Mouse (Mus musculus) heart, adult 10 weeks (tissue): ENCODE results near the gene Fbxl19. TPM values are rescaled to one million over a fixed set of nuclear protein-coding genes. Genes with fewer than 3 reads are reported as not detected.

Experiments
- polyA plus RNA-seq: library from polyadenylated mRNA; stranded (reverse); fragments of 350-450 nt; fragmentation: Illumina TruSeq; extraction: RNeasy Lipid Tissue Mini Kit (QIAGEN cat#74804); gene quantifications from one replicate; pipeline ENCODE4 v1.2.3, GENCODE M21; 2014; ENCODE audit warnings: low read depth, low replicate concordance

Gene Fbxl19
- polyA plus RNA-seq = 3.5 TPM

GRCm38 (mm10) chr7:127744366-127745045, at the start of gene Fbxl19:
Gene Fbxl19, plus strand, starts transcription at chr7:127744543.

DNA sequence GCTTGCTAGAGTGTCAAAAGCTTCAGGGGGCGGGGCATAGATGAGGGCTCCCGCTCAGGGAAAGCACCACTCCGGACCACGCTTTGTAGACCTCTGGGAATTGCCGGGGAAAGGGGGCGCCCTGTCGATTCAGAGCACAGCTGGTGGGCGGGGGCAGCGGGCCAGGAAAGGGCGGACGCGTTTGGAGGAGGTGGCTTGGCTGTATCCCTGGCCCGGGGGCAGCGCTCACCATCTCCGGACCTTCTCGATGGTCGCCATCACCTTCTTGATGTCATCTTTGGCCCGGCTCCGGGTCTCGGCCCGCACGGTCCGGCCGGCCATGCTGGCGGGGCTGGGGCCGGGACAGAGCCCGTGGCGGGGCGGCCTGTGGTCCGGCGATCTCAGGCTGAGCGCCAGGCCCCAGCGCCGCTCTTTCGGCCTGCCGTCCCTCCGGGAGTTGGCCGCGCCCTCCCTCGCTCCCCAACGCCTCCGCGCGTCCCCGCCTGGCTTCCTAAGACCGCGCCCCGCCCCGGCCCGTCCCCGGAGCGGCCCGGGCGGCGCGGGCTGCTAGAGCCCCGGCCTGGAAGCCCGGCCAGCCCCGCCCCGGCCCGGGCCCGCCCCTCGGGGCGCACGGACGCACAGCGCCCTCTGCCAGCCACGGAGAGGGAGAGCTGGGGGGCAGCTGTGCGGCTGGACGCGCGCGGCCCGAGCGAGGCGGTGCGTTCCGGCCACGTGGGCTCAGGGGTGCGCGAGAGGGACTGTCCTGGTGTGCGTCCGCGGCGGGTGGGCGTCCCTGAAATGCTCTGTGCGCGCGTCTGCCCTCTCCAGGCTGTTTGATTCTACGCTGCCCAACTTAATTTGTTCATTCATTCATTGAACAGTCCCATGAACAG, 35.9 kb upstream of the Fbxl19 start, which contains the start of gene Bcl7c:
Bcl7c (minus strand) TSS at position 727 of the 872 bp plus-strand sequence.

DNA sequence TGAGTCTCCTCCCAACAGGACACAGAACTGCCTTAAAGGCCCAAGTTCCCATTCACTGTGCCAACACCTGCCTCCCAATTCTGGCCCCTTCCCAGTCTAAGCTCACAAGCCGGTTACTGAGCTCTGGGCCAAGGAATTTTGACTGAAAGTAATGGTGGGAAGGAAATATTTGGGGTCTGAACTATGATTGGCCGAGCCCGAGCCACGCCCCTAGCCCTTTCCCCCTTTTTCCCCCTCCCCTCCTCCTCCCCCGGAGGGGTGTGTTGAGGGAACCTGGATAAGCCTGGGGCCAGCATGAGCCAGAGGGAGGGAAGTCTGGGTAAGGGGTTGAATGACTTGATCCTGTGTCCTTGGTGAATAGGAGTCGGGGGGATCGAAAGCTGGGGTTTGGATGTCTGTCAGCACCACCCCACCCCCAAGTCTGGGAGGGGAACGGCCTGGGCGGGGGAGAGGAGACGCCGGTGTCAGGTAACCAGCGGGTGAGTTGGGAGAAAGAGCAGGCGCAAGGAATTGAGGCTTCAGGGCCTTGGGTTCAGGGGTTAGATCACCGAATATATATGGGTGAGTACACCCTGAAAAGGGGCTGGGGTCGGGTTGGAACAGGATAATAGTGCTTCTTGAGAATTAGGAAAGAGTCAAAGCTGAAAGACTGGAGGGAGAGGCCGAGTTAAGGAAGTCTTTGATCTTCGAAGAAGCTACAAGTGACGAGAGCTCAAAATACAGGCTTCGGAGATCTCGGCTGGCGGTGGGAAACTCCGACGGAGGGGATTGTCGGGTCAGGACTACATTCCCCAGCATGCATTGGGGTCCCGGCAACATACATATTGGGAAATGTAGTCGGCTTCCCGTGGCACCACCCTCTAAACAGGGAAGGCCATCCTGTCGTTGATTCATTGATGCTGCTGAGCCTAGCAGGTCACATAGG, 31.6 kb upstream of the Fbxl19 start, which contains the start of gene Ctf1:
Ctf1 (plus strand) TSS at position 276 of the 925 bp plus-strand sequence.

DNA sequence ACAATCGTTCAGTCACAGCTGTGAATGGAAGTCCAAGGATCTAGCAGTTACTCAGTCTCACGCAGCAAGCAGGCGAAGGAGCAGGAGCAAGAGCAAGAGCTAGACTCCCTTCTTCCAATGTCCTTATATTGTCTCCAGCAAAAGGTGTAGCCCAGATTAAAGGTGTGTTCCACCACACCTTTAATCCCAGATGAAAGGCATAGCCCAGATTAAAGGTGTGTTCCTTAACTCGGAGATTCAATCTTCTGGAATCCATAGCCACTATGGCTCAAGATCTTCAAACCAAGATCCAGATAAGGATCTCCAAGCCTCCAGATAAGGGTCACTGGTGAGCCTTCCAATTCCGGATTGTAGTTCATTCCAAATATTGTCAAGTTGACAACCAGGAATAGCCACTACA, 12.3 kb upstream of the Fbxl19 start, which contains the start of gene Ctf2:
Ctf2 (minus strand) TSS at position 101 of the 400 bp plus-strand sequence.

DNA sequence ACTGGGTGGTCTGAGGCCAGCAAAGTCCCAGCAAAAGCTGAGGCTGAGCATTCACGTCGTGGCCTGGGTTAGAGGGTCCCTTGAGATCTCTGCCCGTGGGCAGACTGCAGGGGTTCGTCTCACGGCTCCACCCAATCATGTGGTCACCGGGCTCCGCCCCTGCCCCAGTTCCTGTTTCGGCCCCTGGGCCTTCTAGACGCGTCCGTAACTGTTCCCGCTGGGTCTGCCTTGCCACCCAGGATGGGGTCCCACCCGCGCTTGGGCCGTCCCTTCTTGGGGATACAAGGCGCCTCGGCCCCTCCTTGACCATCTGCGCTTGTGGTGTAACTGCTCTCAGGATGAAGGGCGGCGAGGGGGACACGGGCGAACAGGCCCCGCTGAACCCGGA, 25.3 kb downstream of the Fbxl19 start, which contains the start of gene Orai3:
Orai3 (plus strand) TSS at position 165 of the 388 bp plus-strand sequence.

DNA sequence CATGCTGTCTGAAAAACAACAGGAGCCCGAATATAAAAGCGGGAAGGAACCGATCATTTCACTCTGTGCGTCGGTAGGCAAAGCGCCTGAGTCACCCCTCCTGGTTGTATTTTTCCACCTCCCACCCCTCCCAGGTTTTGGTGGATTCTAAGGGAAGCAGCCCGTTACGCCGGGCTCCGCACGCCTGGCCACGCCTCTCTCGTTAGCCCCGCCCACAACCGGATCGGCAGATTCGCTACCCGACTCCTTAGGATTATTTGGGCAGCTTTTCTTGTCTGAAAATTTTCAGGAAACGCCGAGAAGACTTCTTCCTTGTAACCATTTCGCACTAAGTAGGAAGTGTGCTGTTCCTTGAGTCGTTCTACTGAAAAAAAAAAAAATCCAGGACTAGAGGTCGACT, 32.1 kb downstream of the Fbxl19 start, which contains the start of gene Setd1a:
Setd1a (plus strand) TSS at position 245 of the 400 bp plus-strand sequence.

GRCm38 (mm10) chr7:127785308-127785707, 41.0 kb downstream of the Fbxl19 start, which contains the start of gene Gm49388:
Gene Gm49388, plus strand, starts transcription at chr7:127785608.

GRCm38 (mm10) chr7:127800435-127801009, 56.2 kb downstream of the Fbxl19 start, which contains the start of gene Hsd3b7:
Gene Hsd3b7, plus strand, starts transcription at chr7:127800604.

Other genes starting within 250 kb of the Fbxl19 start
- 15.8 TPM for gene Srcap, start 232.6 kb upstream of the Fbxl19 start, polyA plus RNA-seq
- 14.5 TPM for gene Gm42715, start 225.0 kb upstream of the Fbxl19 start, polyA plus RNA-seq
- not detected for gene Tmem265, start 183.2 kb upstream of the Fbxl19 start, polyA plus RNA-seq
- 24.2 TPM for gene Phkg2, start 171.2 kb upstream of the Fbxl19 start, polyA plus RNA-seq
- 10.8 TPM for gene Ccdc189, start 155.9 kb upstream of the Fbxl19 start, polyA plus RNA-seq
- 30.3 TPM for gene Rnf40, start 155.8 kb upstream of the Fbxl19 start, polyA plus RNA-seq
- 19.1 TPM for gene Zfp629, start 128.7 kb upstream of the Fbxl19 start, polyA plus RNA-seq
- 20.2 TPM for gene Bcl7c, start 35.6 kb upstream of the Fbxl19 start, polyA plus RNA-seq
- gene Ctf1, start 31.8 kb upstream of the Fbxl19 start, polyA plus RNA-seq = 10.0 TPM
- not detected for gene Ctf2, start 12.4 kb upstream of the Fbxl19 start, polyA plus RNA-seq
- gene Orai3, start 25.3 kb downstream of the Fbxl19 start, polyA plus RNA-seq = 27.5 TPM
- 13.0 TPM for gene Setd1a, start 32.1 kb downstream of the Fbxl19 start, polyA plus RNA-seq
- gene Gm49388, start 41.1 kb downstream of the Fbxl19 start, polyA plus RNA-seq = not detected
- 31.7 TPM for gene Hsd3b7, start 56.1 kb downstream of the Fbxl19 start, polyA plus RNA-seq
- 107 TPM for gene Stx4a, start 79.8 kb downstream of the Fbxl19 start, polyA plus RNA-seq
- gene Stx1b, start 80.0 kb downstream of the Fbxl19 start, polyA plus RNA-seq = 1.1 TPM
- gene Zfp646, start 131.7 kb downstream of the Fbxl19 start, polyA plus RNA-seq = 12.2 TPM
- 3.6 TPM for gene Zfp668, start 132.3 kb downstream of the Fbxl19 start, polyA plus RNA-seq
- 2.9 TPM for gene Prss53, start 146.4 kb downstream of the Fbxl19 start, polyA plus RNA-seq
- not detected for gene Gm21974, start 150.9 kb downstream of the Fbxl19 start, polyA plus RNA-seq
- 36.8 TPM for gene Vkorc1, start 151.1 kb downstream of the Fbxl19 start, polyA plus RNA-seq
- gene Bckdk, start 159.5 kb downstream of the Fbxl19 start, polyA plus RNA-seq = 90.4 TPM
- 23.7 TPM for gene Kat8, start 168.0 kb downstream of the Fbxl19 start, polyA plus RNA-seq
- gene Prss8, start 185.6 kb downstream of the Fbxl19 start, polyA plus RNA-seq = not detected
- gene Prss36, start 202.2 kb downstream of the Fbxl19 start, polyA plus RNA-seq = 16.2 TPM
- gene Fus, start 222.9 kb downstream of the Fbxl19 start, polyA plus RNA-seq = 387 TPM
- gene Pycard, start 249.3 kb downstream of the Fbxl19 start, polyA plus RNA-seq = 15.1 TPM